In the genomic region with DNA sequence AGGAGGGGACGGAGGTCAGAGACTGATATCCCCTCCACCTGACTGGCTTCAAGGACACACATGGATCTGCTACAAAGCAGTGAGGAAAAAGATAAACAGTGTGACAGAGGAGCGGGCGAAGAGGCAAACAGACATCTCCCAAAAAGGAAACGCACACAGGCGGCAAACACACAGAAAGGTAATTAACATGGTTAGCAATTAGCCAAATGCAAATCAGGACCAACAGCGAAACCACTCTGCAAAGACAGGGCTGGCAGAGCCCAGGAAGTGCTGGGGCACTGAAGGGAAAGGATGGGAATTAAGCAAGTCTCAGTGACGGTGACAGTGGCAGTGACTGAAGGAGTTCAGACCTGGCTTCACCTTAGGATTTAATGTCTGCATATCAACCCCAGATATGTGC, we compare ENCODE assay signal across 15 mouse cellular contexts.
"Had no signal": no experiment of that assay in that cellular context is flagged by ENCODE, and none has a peak within 500 bp of the region (broad histone marks: within the 10 kb centered on the region; RNA-seq: fewer than 3 reads in every experiment).

No protein-coding gene starts in this region.

- H3K27ac ChIP-seq: layer of hippocampus, adult 2 months; limb, embryonic 12.5 days; liver, embryonic 13.5 days; lung, embryonic 15.5 days; macrophage; midbrain, embryonic 15.5 days had no signal

- H3K4me3 ChIP-seq: layer of hippocampus, adult 2 months; limb, embryonic 12.5 days; liver, embryonic 13.5 days; lung, embryonic 15.5 days; midbrain, embryonic 15.5 days had no signal

- H3K9me3 ChIP-seq: limb, embryonic 12.5 days; liver, embryonic 13.5 days; lung, embryonic 15.5 days; megakaryocyte, embryonic 14.5 days; midbrain, embryonic 15.5 days had no signal

- H3K4me1 ChIP-seq: lung, embryonic 15.5 days had no signal

- DNase-seq: kidney, adult 8-10 months; kidney, postnatal 4 days; liver; liver, embryonic 13.5 days; liver, postnatal 0 days; lung, postnatal 14 days; thymus, adult 2 months; thymus, postnatal 25 days had no signal

- H3K4me2 ChIP-seq: limb, embryonic 12.5 days; liver, embryonic 13.5 days; lung, embryonic 15.5 days; midbrain, embryonic 11.5 days; midbrain, embryonic 15.5 days had no signal

- H3K36me3 ChIP-seq: lung, embryonic 15.5 days; midbrain, embryonic 15.5 days had no signal

- ATAC-seq: liver, postnatal 0 days; midbrain, embryonic 15.5 days had no signal

- H3K9ac ChIP-seq: limb, embryonic 12.5 days; liver, embryonic 13.5 days; liver, postnatal 0 days; lung, embryonic 15.5 days; midbrain, embryonic 15.5 days had no signal

- H3K27me3 ChIP-seq: limb, embryonic 12.5 days; liver, embryonic 13.5 days; lung, embryonic 15.5 days; megakaryocyte, embryonic 14.5 days; midbrain, embryonic 15.5 days had no signal
